Mouse (Mus musculus): ENCODE data around the gene Rhot1. TPM values are rescaled to one million over a fixed set of nuclear protein-coding genes. Genes with fewer than 3 reads are reported as not detected.

Gene Rhot1
- total RNA-seq, 2 experiments from 2014 or later, result 68.9 to 86.2 TPM

- peak; percentile 55 to 61 for DNase-seq
These were observed 81.1 kb downstream of the Rhot1 start for GRCm38 (mm10) chr11:80289701-80290445.

DNA sequence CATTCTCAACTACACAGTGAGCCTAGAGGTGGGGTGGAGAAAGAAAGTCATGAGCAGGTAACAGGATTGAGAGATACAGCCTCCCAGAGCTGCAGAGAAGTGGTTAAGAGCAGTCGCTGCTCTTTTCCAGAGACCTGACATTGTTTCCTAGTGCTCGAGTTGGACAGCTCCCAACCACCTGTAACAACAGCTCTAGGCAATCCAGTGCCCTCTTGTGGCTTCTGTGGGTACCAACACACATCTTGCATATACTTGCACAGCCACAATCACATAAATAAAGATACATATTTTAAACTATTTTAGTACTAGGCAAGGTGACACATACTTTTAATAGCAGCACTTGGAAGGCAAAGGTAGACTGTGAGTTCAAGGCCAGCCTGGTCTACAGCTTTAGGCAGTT is 82.2 kb downstream of the Rhot1 start:
- no peak for DNase-seq

GRCm38 (mm10) chr11:80292463-80292862 is 83.6 kb downstream of the Rhot1 start:
- DNase-seq, result no peak

- no peak for DNase-seq
These were observed 86.2 kb downstream of the Rhot1 start for GRCm38 (mm10) chr11:80295066-80295465.

- no peak for DNase-seq
These were observed 87.0 kb downstream of the Rhot1 start for GRCm38 (mm10) chr11:80295785-80296184.

DNA sequence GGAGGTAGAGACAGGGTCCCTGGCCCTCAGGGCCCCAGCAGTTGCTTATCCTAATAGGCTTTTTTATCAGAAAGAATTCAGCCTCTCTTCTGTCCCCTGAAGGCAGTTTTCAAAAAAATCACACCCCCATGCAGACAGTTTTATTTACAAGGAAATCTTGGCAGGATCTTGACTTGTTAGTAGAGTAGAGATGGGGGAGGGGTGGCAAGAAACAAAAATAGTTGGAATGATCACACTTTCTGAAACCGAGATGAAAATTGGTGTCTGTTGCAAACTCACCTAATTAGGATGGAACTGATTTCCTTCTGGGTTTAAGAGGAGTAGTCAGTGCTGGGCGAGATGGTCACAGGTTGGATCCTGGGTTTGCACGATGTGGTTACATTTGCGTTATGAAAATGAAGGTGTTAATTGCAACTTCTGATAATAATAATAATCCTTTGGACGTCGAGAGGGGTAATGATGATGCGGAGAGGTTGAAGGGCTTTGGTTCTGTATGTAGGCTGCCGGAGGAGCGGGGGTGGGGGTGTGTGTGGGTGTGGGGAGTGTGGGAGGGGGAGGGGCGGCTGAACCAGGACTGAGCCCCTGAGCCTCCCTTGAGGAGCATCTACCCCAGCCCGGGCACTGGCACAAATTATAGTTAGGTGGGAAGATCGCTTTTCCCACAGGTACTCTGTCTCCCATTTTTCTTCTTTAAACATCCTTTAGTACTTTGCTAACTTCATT is 90.9 kb downstream of the Rhot1 start:
- no peak for DNase-seq

GRCm38 (mm10) chr11:80300551-80301315 is 91.9 kb downstream of the Rhot1 start, which contains the start of gene Rhbdl3:
Gene Rhbdl3, plus strand, starts transcription at chr11:80300912.
- DNase-seq, result peak; percentile 79 to 84

DNA sequence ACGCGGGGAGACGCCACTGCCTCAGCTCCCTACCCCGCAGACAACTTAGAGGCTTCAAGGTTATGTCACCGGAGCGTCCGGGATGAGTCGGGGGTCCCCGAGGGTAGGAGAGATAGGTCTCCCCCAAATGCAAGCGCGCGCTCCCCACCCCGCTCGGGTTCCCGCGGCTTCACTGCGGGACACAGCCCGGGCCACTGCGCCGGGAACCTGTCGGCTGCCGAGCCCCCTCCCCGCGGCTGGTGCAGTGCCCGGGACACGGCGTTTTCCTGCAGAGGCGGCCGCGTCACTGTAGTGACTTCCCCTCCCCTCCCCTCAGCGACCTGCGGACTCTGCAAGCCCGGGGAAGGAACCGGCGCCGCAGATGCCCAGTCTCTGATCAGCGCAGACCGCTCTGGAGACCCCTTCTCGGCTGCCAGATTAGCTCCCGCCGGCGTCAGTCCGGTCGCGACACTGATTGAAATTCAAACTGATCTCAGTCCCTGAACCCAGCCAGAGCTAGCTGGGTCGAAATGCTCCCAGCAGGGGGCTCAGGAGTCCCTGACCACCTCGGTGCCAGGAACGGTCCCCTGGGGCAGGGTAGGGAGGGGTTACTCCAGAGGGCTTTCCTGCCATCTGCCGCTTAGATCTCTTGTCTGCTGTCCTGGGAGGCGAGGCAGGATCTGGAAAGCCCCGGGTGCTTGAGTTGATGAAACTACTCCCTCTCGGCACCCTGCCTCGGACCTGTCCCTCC is 92.7 kb downstream of the Rhot1 start:
- DNase-seq, result peak; percentile 37 to 70

DNA sequence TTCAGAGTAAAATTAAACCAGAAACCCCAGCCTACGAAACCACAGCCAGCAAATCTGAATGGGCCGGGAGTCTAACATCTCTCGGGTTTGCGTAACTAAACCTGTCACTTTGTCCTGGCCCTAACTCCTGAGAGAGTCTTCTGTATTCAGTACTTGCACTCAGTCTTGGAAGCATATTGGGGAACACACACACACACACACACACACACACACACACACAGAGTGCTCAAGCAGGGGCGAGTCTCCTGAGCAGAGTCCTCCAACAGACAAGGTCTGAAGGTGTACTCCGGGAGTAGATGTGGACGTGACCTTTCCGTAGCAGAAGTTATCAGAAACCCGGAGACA is 93.2 kb downstream of the Rhot1 start:
- no peak for DNase-seq

DNA sequence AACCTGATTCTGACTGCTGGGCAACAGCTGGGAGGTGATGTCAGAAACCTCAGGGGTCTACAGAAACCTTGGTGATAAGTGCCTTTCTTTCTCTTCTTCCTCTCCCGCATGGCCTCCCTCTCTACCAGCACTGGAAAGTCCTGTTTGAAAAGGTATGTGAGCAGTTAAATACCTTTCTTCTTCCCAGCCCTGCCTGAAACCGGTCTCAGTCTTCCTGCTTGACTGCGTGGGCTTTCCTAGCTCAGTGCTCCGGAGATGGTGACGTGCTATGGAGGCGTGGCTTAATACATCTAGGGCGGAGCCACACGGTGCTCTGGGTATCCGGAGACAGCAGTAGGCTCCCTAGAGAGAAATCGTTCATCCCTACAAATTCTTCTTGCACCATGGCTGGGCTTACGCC is 93.7 kb downstream of the Rhot1 start:
- peak; percentile 77 to 83 for DNase-seq

GRCm38 (mm10) chr11:80303746-80304145 is 94.9 kb downstream of the Rhot1 start:
- DNase-seq, result no peak

GRCm38 (mm10) chr11:80304846-80305245 is 96.0 kb downstream of the Rhot1 start:
- DNase-seq, result no peak

- no peak for DNase-seq
These were observed 99.7 kb downstream of the Rhot1 start for GRCm38 (mm10) chr11:80308537-80308936.

GRCm38 (mm10) chr11:80311271-80311670 is 102.5 kb downstream of the Rhot1 start:
- DNase-seq, result no peak

GRCm38 (mm10) chr11:80312049-80312448 is 103.2 kb downstream of the Rhot1 start:
- no peak for DNase-seq

DNA sequence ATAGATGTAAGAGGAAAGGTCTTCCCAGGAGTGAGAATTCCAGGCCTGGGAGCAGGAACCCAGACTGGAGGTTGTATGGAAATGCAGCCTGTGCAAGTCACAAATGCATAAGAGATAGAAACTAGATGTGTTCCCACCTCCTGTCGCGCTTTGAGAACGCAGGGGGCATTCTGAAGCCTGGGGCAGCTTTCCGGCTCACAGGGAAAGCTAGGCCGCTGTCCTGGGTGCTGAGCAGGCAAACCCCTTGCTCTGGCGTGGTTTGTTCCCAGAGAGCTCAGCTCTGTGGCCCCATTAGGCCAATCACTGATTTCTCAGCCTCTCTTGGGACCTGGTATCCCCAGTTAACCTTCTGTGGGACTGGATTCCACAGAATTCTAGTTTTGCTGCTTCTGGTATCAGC is 103.7 kb downstream of the Rhot1 start:
- DNase-seq, result peak in 1 of 2 experiments; percentile 30

DNA sequence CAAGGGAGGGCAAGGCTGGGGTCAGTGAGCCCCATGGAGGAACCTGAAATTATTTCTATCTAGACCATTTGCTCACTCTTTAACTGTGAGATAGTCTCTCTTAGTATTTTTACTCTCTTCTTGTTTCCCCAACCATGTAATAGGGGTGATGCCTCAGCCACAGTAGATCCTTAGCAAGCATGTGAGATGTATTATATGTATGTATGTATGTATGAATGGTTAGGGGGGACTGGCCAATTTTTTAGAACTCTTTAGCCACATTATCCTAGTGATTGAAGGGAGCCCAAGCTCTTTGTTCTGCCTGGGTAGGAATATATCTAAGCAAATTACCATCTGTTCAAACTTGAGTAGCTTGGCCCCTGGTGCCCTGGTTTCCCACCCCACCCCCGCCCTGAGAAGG is 104.6 kb downstream of the Rhot1 start:
- no peak for DNase-seq

DNA sequence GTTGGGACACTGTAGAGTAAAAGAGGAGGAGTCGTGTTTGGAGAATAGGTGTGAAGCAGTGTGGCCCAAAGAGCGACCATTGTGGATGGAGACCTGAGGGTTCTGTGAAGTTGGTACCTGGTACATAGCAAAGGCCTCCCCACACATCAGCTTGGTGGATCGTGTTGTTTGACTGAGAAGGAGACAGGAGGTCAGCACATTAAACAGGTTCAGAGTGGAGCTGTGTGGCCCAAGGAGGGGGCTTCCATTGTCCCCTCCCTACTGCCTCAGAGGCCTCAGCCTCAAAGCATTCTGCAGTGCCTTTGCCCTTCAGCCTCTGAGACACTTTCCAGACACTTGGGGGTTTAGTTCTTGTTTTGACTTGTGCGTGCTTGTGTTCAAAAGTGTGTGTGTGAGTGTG is 105.1 kb downstream of the Rhot1 start:
- no peak for DNase-seq

GRCm38 (mm10) chr11:80315743-80316639 is 107.2 kb downstream of the Rhot1 start:
- no peak for DNase-seq

Measured in adrenal gland, postnatal 36 days (tissue).